Mouse (Mus musculus) testis, adult 2 months (tissue): ENCODE measurements around the gene Arhgap22. TPM values are rescaled to one million over a fixed set of nuclear protein-coding genes. Genes with fewer than 3 reads are reported as not detected.
A peak's percentile ranks its signal among the peaks of the same experiment; 100 is the strongest.

Source experiments
- H3K27ac ChIP-seq: fragments of 200-500 bp; 2 replicates; pipeline ENCODE4 v1.5.1; 2012; ENCODE audit warnings: low read depth, low read length; ENCODE audit not compliant: control insufficient read depth, insufficient read depth
- H3K27me3 ChIP-seq: fragments of 200-500 bp; 2 replicates; pipeline ENCODE4 v1.6.1; 2012; ENCODE audit warnings: mild to moderate bottlenecking, low read length, moderate library complexity; ENCODE audit not compliant: control insufficient read depth, insufficient read depth
- H3K36me3 ChIP-seq: fragments of 200-500 bp; 2 replicates; pipeline ENCODE4 v1.6.1; 2012; ENCODE audit warnings: mild to moderate bottlenecking, low read length; ENCODE audit not compliant: control insufficient read depth, insufficient read depth
- H3K4me1 ChIP-seq: fragments of 200-500 bp; 2 replicates; pipeline ENCODE4 v1.6.1; 2012; ENCODE audit warnings: low read length; ENCODE audit not compliant: control insufficient read depth, insufficient read depth
- H3K4me3 ChIP-seq: fragments of 200-500 bp; 2 replicates; pipeline ENCODE4 v1.5.1; 2012; ENCODE audit warnings: low read depth, mild to moderate bottlenecking, low read length, moderate library complexity, mixed read lengths; ENCODE audit not compliant: control insufficient read depth
- CTCF ChIP-seq: fragments of 200-500 bp; IDR thresholded peaks from 2 replicates; pipeline ENCODE4 v1.5.1; 2012; ENCODE audit warnings: low read depth, mild to moderate bottlenecking, inconsistent platforms, low read length, moderate library complexity; ENCODE audit not compliant: control insufficient read depth, insufficient read depth, insufficient replicate concordance
- POLR2A ChIP-seq: fragments of 200-500 bp; IDR thresholded peaks from 2 replicates; pipeline ENCODE4 v1.6.1; 2012; ENCODE audit warnings: low read depth, mild to moderate bottlenecking, inconsistent platforms, low read length, moderate library complexity; ENCODE audit not compliant: control insufficient read depth
- polyA plus RNA-seq: library from polyadenylated mRNA; depleted of rRNA; stranded (reverse); fragments of >200 nt; gene quantifications from 2 replicates; pipeline ENCODE4 v1.2.3, GENCODE M21; 2012

Arhgap22 gene
- polyA plus RNA-seq, 1 experiment = 1.6 TPM

DNA sequence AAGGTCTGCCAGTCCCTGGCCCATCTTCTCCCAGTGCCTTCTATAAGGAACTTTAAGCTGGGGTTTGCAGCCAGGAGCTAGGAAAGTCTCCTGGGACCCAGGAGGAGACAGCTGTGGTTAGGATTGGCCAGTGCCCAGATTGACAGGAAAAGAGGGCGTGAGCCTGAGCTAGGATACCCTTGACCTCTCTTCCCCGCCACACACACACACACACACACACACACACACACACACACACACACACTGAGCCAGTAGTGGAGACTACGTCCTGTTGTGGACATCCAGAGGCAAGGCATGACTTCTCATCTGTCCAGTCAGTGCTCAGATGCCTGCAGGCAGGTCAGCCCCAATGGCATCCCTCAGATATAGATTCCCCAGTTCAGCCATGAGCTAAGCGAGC is 147.7 kb downstream of the Arhgap22 start:
- Histone ChIP-seq H3K27ac (no peak overlapping the region), H3K36me3 (no peaks in the 10 kb centered on the region), H3K27me3 (no peaks in the 10 kb centered on the region), H3K4me3 (no peak overlapping the region), H3K4me1 (no peaks in the 10 kb centered on the region; the same call in 1 of the 2 replicates)
- TF ChIP-seq CTCF = no peak
- TF ChIP-seq POLR2A = no peak

DNA sequence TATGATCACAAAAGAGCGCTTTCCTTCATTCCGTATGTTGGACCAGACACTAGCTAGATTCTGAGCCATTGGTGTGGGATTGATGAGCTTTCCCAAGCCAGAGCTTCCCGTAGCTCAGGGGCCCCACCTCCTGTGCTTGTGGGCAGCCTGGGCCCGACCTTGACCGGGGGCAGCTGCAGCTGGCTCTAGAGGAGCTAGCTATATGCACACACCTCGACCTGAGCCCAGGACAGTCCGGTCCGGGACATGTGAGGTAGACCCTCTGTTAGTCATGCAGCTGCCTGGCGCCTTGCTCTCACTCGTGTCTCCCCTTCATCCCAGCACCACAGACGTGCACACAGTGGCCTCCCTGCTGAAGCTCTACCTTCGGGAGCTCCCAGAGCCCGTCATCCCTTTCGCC is 148.3 kb downstream of the Arhgap22 start:
- no peak for TF ChIP-seq POLR2A
- Histone ChIP-seq H3K4me3 (no peak overlapping the region), H3K27ac (peak overlapping the region; percentile 27; the same call in 1 of the 2 replicates), H3K4me1 (no peaks in the 10 kb centered on the region; the same call in 1 of the 2 replicates), H3K36me3 (no peaks in the 10 kb centered on the region), H3K27me3 (no peaks in the 10 kb centered on the region)

GRCm38 (mm10) chr14:33362807-33363206 is 149.0 kb downstream of the Arhgap22 start:
- Histone ChIP-seq H3K27ac (peak overlapping the region; percentile 27; the same call in 1 of the 2 replicates), H3K36me3 (no peaks in the 10 kb centered on the region), H3K4me1 (no peaks in the 10 kb centered on the region; the same call in 1 of the 2 replicates), H3K4me3 (no peak overlapping the region), H3K27me3 (no peaks in the 10 kb centered on the region)
- TF ChIP-seq POLR2A (no peak), CTCF (no peak)

- H3K4me1 ChIP-seq = no peaks in the 10 kb centered on the region; the same call in 1 of the 2 replicates
- H3K27ac ChIP-seq = no peak overlapping the region; the same call in 1 of the 2 replicates
- no peaks in the 10 kb centered on the region for H3K36me3 ChIP-seq
- no peak overlapping the region for H3K4me3 ChIP-seq
- TF ChIP-seq CTCF (no peak), POLR2A (no peak)
- H3K27me3 ChIP-seq = no peaks in the 10 kb centered on the region
Observed at GRCm38 (mm10) chr14:33363611-33364010, 149.8 kb downstream of the Arhgap22 start.

GRCm38 (mm10) chr14:33364061-33364460 is 150.2 kb downstream of the Arhgap22 start:
- TF ChIP-seq CTCF = no peak
- TF ChIP-seq POLR2A = no peak
- no peaks in the 10 kb centered on the region for H3K36me3 ChIP-seq
- no peak overlapping the region for H3K4me3 ChIP-seq

GRCm38 (mm10) chr14:33366891-33367777 is 153.3 kb downstream of the Arhgap22 start:
- Histone ChIP-seq H3K4me1 (peaks cover 12% of the 10 kb centered on the region), H3K4me3 (no peak overlapping the region), H3K27me3 (no peaks in the 10 kb centered on the region), H3K27ac (no peak overlapping the region), H3K36me3 (no peaks in the 10 kb centered on the region)
- TF ChIP-seq CTCF = no peak
- no peak for TF ChIP-seq POLR2A

More at GRCm38 (mm10) chr14:33364061-33364460, 150.2 kb downstream of the Arhgap22 start:
- no peak overlapping the region for H3K27ac ChIP-seq
- no peaks in the 10 kb centered on the region for H3K27me3 ChIP-seq
- H3K4me1 ChIP-seq = no peaks in the 10 kb centered on the region; the same call in 1 of the 2 replicates

DNA sequence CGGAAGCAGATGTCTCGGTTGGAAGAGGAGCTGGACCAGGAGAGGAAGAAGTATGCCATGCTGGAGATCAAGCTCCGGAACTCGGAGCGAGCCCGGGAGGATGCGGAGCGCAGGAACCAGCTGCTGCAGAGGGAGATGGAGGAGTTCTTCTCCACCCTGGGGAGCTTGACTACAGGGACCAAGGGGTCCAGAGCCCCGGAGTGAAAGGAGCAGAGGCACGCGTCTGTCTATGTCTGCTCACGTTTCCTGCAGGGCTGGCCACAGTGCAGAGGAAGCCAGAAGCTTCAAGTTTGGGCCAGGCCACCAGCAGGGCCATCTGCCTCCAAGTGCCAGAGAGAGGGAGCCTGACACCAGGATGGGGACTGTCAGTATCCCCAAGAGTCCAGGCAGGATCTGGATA is 155.5 kb downstream of the Arhgap22 start:
- no peak overlapping the region; the same call in 1 of the 2 replicates for H3K4me3 ChIP-seq
- TF ChIP-seq POLR2A (no peak), CTCF (no peak)

More for the DNA sequence above, 155.5 kb downstream of the Arhgap22 start:
- H3K4me1 ChIP-seq = peaks cover 12% of the 10 kb centered on the region
- H3K27me3 ChIP-seq = no peaks in the 10 kb centered on the region
- no peaks in the 10 kb centered on the region for H3K36me3 ChIP-seq
- H3K27ac ChIP-seq = no peak overlapping the region
